Mouse (Mus musculus): ENCODE measurements around the gene Cracr2b. TPM values are rescaled to one million over a fixed set of nuclear protein-coding genes. Genes with fewer than 3 reads are reported as not detected.

Cracr2b gene
- polyA plus RNA-seq, 1 experiment: 20.7 TPM

- Histone ChIP-seq H3K4me1 (ENCODE audit: control insufficient read depth, insufficient read depth, low read length) (peaks cover 3% of the 10 kb centered on the region), H3K4me3 (replicated peaks; ENCODE audit: control insufficient read depth, low read depth, low read length) (no peak overlapping the region), H3K27ac (ENCODE audit: control insufficient read depth, insufficient read depth, low read depth, low read length, poor library complexity) (no peak overlapping the region)
- 89% methylated on average over 2 of the region's 2 CpGs for WGBS
- TF ChIP-seq CTCF (IDR thresholded peaks at IDR 0.05; ENCODE audit: control insufficient read depth, insufficient read depth, low read length): no peak
- TF ChIP-seq POLR2A (IDR thresholded peaks at IDR 0.05; ENCODE audit: borderline replicate concordance, control insufficient read depth, low read depth, low read length): no peak
These were observed 24.7 kb downstream of the Cracr2b start for GRCm38 (mm10) chr7:141485606-141486005.

- TF ChIP-seq CTCF (IDR thresholded peaks at IDR 0.05; ENCODE audit: control insufficient read depth, insufficient read depth, low read length): no peak
- TF ChIP-seq POLR2A (IDR thresholded peaks at IDR 0.05; ENCODE audit: borderline replicate concordance, control insufficient read depth, low read depth, low read length): no peak
These were observed 25.3 kb downstream of the Cracr2b start for GRCm38 (mm10) chr7:141486239-141486638.

GRCm38 (mm10) chr7:141487141-141487540 lies 26.2 kb downstream of the Cracr2b start:
- Histone ChIP-seq H3K4me3 (replicated peaks; ENCODE audit: control insufficient read depth, low read depth, low read length) (no peak overlapping the region), H3K4me1 (ENCODE audit: control insufficient read depth, insufficient read depth, low read length) (no peaks in the 10 kb centered on the region; the same call in 1 of the 2 replicates), H3K27ac (ENCODE audit: control insufficient read depth, insufficient read depth, low read depth, low read length, poor library complexity) (no peak overlapping the region)
- TF ChIP-seq POLR2A (IDR thresholded peaks at IDR 0.05; ENCODE audit: borderline replicate concordance, control insufficient read depth, low read depth, low read length) (no peak), CTCF (IDR thresholded peaks at IDR 0.05; ENCODE audit: control insufficient read depth, insufficient read depth, low read length) (no peak)
- 85% methylated on average over 7 of the region's 7 CpGs for WGBS

More at GRCm38 (mm10) chr7:141486239-141486638, 25.3 kb downstream of the Cracr2b start:
- H3K4me3 ChIP-seq (replicated peaks; ENCODE audit: control insufficient read depth, low read depth, low read length): no peak overlapping the region
- no peaks in the 10 kb centered on the region; the same call in 1 of the 2 replicates for H3K4me1 ChIP-seq (ENCODE audit: control insufficient read depth, insufficient read depth, low read length)
- 85% methylated on average over 1 of the region's 1 CpGs for WGBS
- no peak overlapping the region for H3K27ac ChIP-seq (ENCODE audit: control insufficient read depth, insufficient read depth, low read depth, low read length, poor library complexity)

- Histone ChIP-seq H3K4me3 (replicated peaks; ENCODE audit: control insufficient read depth, low read depth, low read length) (no peak overlapping the region), H3K4me1 (ENCODE audit: control insufficient read depth, insufficient read depth, low read length) (no peaks in the 10 kb centered on the region; the same call in 1 of the 2 replicates), H3K27ac (ENCODE audit: control insufficient read depth, insufficient read depth, low read depth, low read length, poor library complexity) (no peak overlapping the region)
- TF ChIP-seq POLR2A (IDR thresholded peaks at IDR 0.05; ENCODE audit: borderline replicate concordance, control insufficient read depth, low read depth, low read length): no peak
- TF ChIP-seq CTCF (IDR thresholded peaks at IDR 0.05; ENCODE audit: control insufficient read depth, insufficient read depth, low read length): peak; percentile 31
- WGBS: 61% methylated on average over 2 of the region's 2 CpGs
These were observed 30.3 kb downstream of the Cracr2b start for GRCm38 (mm10) chr7:141491151-141491550.

GRCm38 (mm10) chr7:141492738-141493137 lies 31.8 kb downstream of the Cracr2b start:
- 83% methylated on average over 5 of the region's 5 CpGs for WGBS
- TF ChIP-seq CTCF (IDR thresholded peaks at IDR 0.05; ENCODE audit: control insufficient read depth, insufficient read depth, low read length) (no peak), POLR2A (IDR thresholded peaks at IDR 0.05; ENCODE audit: borderline replicate concordance, control insufficient read depth, low read depth, low read length) (no peak)
- no peak overlapping the region for H3K4me3 ChIP-seq (replicated peaks; ENCODE audit: control insufficient read depth, low read depth, low read length)
- H3K4me1 ChIP-seq (ENCODE audit: control insufficient read depth, insufficient read depth, low read length): no peaks in the 10 kb centered on the region
- H3K27ac ChIP-seq (ENCODE audit: control insufficient read depth, insufficient read depth, low read depth, low read length, poor library complexity): no peak overlapping the region

- no peaks in the 10 kb centered on the region for H3K4me1 ChIP-seq (ENCODE audit: control insufficient read depth, insufficient read depth, low read length)
- no peak overlapping the region for H3K4me3 ChIP-seq (replicated peaks; ENCODE audit: control insufficient read depth, low read depth, low read length)
- TF ChIP-seq CTCF (IDR thresholded peaks at IDR 0.05; ENCODE audit: control insufficient read depth, insufficient read depth, low read length) (no peak), POLR2A (IDR thresholded peaks at IDR 0.05; ENCODE audit: borderline replicate concordance, control insufficient read depth, low read depth, low read length) (no peak)
- no peak overlapping the region for H3K27ac ChIP-seq (ENCODE audit: control insufficient read depth, insufficient read depth, low read depth, low read length, poor library complexity)
- 61% methylated on average over 1 of the region's 1 CpGs for WGBS
These were observed 32.8 kb downstream of the Cracr2b start for GRCm38 (mm10) chr7:141493729-141494128.

GRCm38 (mm10) chr7:141495379-141495778 lies 34.5 kb downstream of the Cracr2b start:
- TF ChIP-seq POLR2A (IDR thresholded peaks at IDR 0.05; ENCODE audit: borderline replicate concordance, control insufficient read depth, low read depth, low read length) (no peak), CTCF (IDR thresholded peaks at IDR 0.05; ENCODE audit: control insufficient read depth, insufficient read depth, low read length) (no peak)
- Histone ChIP-seq H3K4me3 (replicated peaks; ENCODE audit: control insufficient read depth, low read depth, low read length) (no peak overlapping the region), H3K4me1 (ENCODE audit: control insufficient read depth, insufficient read depth, low read length) (no peaks in the 10 kb centered on the region), H3K27ac (ENCODE audit: control insufficient read depth, insufficient read depth, low read depth, low read length, poor library complexity) (no peak overlapping the region)
- 75% methylated on average over 2 of the region's 2 CpGs for WGBS

GRCm38 (mm10) chr7:141495940-141496339 lies 35.0 kb downstream of the Cracr2b start:
- TF ChIP-seq CTCF (IDR thresholded peaks at IDR 0.05; ENCODE audit: control insufficient read depth, insufficient read depth, low read length) (no peak), POLR2A (IDR thresholded peaks at IDR 0.05; ENCODE audit: borderline replicate concordance, control insufficient read depth, low read depth, low read length) (no peak)

GRCm38 (mm10) chr7:141497600-141497999 lies 36.7 kb downstream of the Cracr2b start:
- TF ChIP-seq POLR2A (IDR thresholded peaks at IDR 0.05; ENCODE audit: borderline replicate concordance, control insufficient read depth, low read depth, low read length) (no peak), CTCF (IDR thresholded peaks at IDR 0.05; ENCODE audit: control insufficient read depth, insufficient read depth, low read length) (no peak)
- no peak overlapping the region for H3K4me3 ChIP-seq (replicated peaks; ENCODE audit: control insufficient read depth, low read depth, low read length)
- 69% methylated on average over 3 of the region's 3 CpGs for WGBS
- H3K27ac ChIP-seq (ENCODE audit: control insufficient read depth, insufficient read depth, low read depth, low read length, poor library complexity): no peak overlapping the region
- peaks cover 4% of the 10 kb centered on the region for H3K4me1 ChIP-seq (ENCODE audit: control insufficient read depth, insufficient read depth, low read length)

More at GRCm38 (mm10) chr7:141495940-141496339, 35.0 kb downstream of the Cracr2b start:
- no peak overlapping the region for H3K4me3 ChIP-seq (replicated peaks; ENCODE audit: control insufficient read depth, low read depth, low read length)
- WGBS: 78% methylated on average over 4 of the region's 4 CpGs
- no peak overlapping the region for H3K27ac ChIP-seq (ENCODE audit: control insufficient read depth, insufficient read depth, low read depth, low read length, poor library complexity)
- no peaks in the 10 kb centered on the region for H3K4me1 ChIP-seq (ENCODE audit: control insufficient read depth, insufficient read depth, low read length)
